Mouse (Mus musculus) heart, adult 2 months (tissue): ENCODE measurements at regions not wholly inside any gene's neighbourhood (a gene's known extent, or its start where the extent isn't known, plus 50 kb on each side); places are given as distances from the start of the nearest gene placed in this dataset.

Experiments used
- DNase-seq, 2 experiments: peaks; one replicate each; pipeline ENCODE4 v3.0.0; 2021
- H3K27ac ChIP-seq: fragments of 200-600 bp; 2 replicates; pipeline ENCODE4 v1.8.1; 2022
- H3K27me3 ChIP-seq: fragments of 200-500 bp; 2 replicates; pipeline ENCODE4 v1.6.1; 2012; ENCODE audit warnings: mild to moderate bottlenecking, low read length, inconsistent platforms, mixed read lengths; ENCODE audit not compliant: control insufficient read depth, insufficient read depth
- H3K36me3 ChIP-seq: fragments of 200-500 bp; 2 replicates; pipeline ENCODE4 v1.6.1; 2012; ENCODE audit warnings: low read length, inconsistent platforms; ENCODE audit not compliant: control insufficient read depth, insufficient read depth
- H3K4me1 ChIP-seq: fragments of 200-500 bp; 2 replicates; pipeline ENCODE4 v1.6.1; 2011; ENCODE audit warnings: low read length; ENCODE audit not compliant: control insufficient read depth, insufficient read depth
- H3K4me3 ChIP-seq: fragments of 200-600 bp; 2 replicates; pipeline ENCODE4 v1.8.1; 2022
- H3K79me2 ChIP-seq: fragments of 200-500 bp; replicated peaks from 2 replicates; pipeline ENCODE4 v1.6.1; 2012; ENCODE audit warnings: mild to moderate bottlenecking, inconsistent platforms, low read length, moderate library complexity, mixed read lengths; ENCODE audit not compliant: control insufficient read depth, insufficient read depth
- H3K9ac ChIP-seq: fragments of 200-500 bp; 2 replicates; pipeline ENCODE4 v1.6.1; 2012; ENCODE audit warnings: low read depth, mild to moderate bottlenecking, control low read depth, inconsistent platforms, low read length, mixed read lengths
- CTCF ChIP-seq: fragments of 200-600 bp; IDR thresholded peaks from 2 replicates; pipeline ENCODE4 v1.8.1; 2022; ENCODE audit warnings: antibody characterized with exemption, mild to moderate bottlenecking, moderate library complexity
- EP300 ChIP-seq: fragments of 200-500 bp; IDR thresholded peaks from 2 replicates; pipeline ENCODE4 v1.6.1; 2011; ENCODE audit warnings: low read depth, low read length, control low read depth; ENCODE audit not compliant: insufficient read depth
- POLR2A ChIP-seq: fragments of 200-500 bp; IDR thresholded peaks from 2 replicates; pipeline ENCODE4 v1.6.1; 2011; ENCODE audit warnings: mild to moderate bottlenecking, low read depth, low read length, control low read depth; ENCODE audit not compliant: insufficient read depth
- WGBS: fragments of 180-500 bp; shearing (Covaris S2); methylation state at CpG from one replicate; pipeline ENCODE4 v1.1.7; 2018; 5-methylcytosine and 5-hydroxymethylcytosine counted together
- intact Hi-C: fragments of 180-260 bp; cut with DNase I; formaldehyde crosslinking; loops from one replicate; pipeline ENCODE4 v1.15.1; 2025
- microRNA-seq, 2 experiments: library from miRNA; unstranded; fragments of <30 nt; microRNA quantifications; one replicate each; pipeline ENCODE4 v1.2.0; 2021

DNA sequence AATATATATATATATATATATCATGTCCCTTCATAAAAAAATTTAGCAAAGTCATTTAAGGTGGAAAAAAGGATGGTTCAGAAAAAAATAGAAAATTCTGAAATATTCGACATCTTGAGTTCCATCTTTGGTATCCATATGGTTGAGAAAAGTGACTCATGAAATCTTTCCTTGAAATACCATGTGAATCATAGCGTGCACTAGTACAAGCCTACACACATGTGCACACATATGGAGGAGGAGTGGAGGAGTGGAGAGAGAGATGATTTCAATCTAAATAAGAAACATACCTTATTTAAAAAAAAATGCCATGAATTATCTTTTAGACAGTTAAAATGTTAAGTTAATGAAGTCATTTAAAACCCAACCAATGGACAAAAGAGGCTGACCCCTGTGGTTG lies 936.3 kb upstream of the Flrt2 start:
- 94% methylated on average over 2 of the region's 2 CpGs for WGBS
- no peaks in the 10 kb centered on the region for H3K27me3 ChIP-seq
- no peaks in the 10 kb centered on the region for H3K4me1 ChIP-seq
- H3K79me2 ChIP-seq, result no peaks in the 10 kb centered on the region
- DNase-seq, result no peak
- TF ChIP-seq EP300 (no peak), POLR2A (no peak), CTCF (no peak)
- H3K9ac ChIP-seq, result no peak overlapping the region
- no peak overlapping the region for H3K27ac ChIP-seq
- intact Hi-C loops, result no loop called here
- H3K4me3 ChIP-seq, result no peak overlapping the region
- H3K36me3 ChIP-seq, result no peaks in the 10 kb centered on the region

DNA sequence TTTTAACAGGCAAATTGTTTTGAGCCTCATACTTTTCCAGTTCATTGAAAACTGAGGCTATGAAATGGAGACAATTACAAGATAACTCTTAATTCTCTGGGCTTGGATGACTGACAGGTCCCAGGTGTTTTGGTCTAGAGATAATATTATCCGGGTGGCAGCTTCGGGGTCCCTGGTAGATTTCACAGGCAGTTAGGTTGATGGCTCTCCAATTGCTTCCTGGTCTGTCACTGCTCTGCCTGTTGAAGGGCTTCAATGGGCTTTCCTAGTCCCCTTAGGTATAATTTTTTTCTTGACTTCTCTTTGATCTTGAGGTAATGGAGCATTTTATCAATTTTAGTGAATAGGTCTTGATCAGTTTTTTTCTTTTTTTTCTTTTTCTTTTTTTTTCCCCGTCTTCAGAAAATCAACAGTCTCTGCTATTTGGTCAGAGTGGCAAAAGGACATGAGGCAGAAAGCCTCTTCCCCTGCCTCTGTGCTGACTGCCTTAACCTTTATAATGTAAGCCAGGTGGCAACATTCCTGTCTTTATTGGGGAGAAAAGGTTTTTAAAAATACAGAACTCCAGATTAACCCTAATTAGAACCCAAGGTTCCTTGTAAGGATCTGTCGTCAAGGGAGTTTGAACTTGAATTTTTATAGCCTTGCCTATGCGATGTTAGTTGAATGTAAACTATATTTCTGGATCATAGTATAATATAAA lies 896.0 kb upstream of the Flrt2 start:
- H3K9ac ChIP-seq, result no peak overlapping the region
- H3K4me1 ChIP-seq, result no peaks in the 10 kb centered on the region
- no peak overlapping the region for H3K27ac ChIP-seq
- no peaks in the 10 kb centered on the region for H3K27me3 ChIP-seq
- intact Hi-C loops, result no loop called here
- H3K79me2 ChIP-seq, result no peaks in the 10 kb centered on the region
- H3K4me3 ChIP-seq, result no peak overlapping the region
- H3K36me3 ChIP-seq, result no peaks in the 10 kb centered on the region
- DNase-seq, result no peak
- WGBS, result 63% methylated on average over 5 of the region's 5 CpGs
- TF ChIP-seq CTCF, result no peak
- TF ChIP-seq EP300, result no peak
- no peak for TF ChIP-seq POLR2A

DNA sequence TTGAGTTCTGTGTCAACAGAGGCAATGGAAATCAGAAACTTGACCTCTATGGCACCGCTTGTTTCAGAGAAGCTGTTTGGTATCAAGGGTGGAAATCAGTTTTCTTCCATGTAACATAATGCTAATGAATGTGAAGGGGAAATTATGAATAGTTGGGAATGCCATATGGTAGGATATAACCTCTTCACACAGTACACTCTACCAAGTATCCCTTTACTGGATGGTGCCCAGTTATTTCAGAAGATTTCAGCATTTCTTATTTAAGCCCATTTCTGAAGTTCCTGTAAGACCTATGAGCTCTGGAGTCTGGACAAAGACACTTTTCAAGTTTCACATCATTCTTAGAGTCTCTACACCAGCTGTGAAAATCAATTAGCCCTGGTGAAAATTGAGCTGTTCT lies 887.3 kb upstream of the Flrt2 start:
- no peaks in the 10 kb centered on the region for H3K27me3 ChIP-seq
- TF ChIP-seq EP300, result no peak
- no peaks in the 10 kb centered on the region for H3K36me3 ChIP-seq
- no peak overlapping the region for H3K9ac ChIP-seq
- H3K27ac ChIP-seq, result no peak overlapping the region
- no peaks in the 10 kb centered on the region for H3K79me2 ChIP-seq
- no peak overlapping the region for H3K4me3 ChIP-seq
- WGBS, result 96% methylated on average over 1 of the region's 1 CpGs
- DNase-seq, result no peak
- intact Hi-C loops, result no loop called here
- H3K4me1 ChIP-seq, result no peaks in the 10 kb centered on the region

DNA sequence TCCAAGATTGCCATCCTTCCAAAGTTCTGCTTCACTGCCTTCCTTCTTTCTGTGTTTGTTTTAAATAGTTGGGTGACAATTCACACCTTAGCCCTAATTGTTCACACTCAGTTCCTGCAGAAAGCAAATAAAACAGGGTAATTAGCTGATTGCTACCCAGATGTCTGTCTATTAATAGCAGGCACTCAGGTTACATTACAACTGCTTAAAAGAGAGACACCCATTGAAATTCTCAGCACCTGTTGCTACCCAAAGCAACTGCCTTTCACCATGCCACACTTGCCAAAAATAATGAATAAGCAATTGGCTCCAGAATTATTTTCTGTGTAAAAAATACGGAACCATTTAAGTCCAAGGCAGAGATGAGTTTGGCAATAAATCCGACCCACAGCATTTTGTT lies 860.6 kb upstream of the Flrt2 start:
- H3K27ac ChIP-seq, result no peak overlapping the region
- TF ChIP-seq CTCF, result no peak
- no peak for TF ChIP-seq EP300
- TF ChIP-seq POLR2A, result no peak
- 87% methylated on average over 2 of the region's 2 CpGs for WGBS

DNA sequence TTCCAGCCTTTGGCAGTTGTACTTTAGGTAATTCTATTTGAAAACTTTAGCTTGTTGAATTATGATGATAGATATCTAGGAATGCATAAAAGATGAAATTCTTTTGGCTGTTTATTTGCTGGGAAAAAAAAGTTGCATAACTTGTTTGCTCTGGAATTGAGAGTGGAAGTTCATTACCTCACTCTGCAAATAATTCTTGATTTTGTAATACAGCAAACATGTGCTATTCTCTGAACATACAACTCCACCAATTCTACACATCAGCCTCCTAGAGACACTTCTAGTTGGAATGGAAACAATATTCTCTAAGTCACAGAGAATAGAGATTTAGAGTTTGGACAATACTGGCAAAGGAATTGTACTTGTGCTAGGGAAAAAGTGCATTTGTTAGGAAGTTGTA lies 829.3 kb upstream of the Flrt2 start:
- no peak overlapping the region for H3K4me3 ChIP-seq
- TF ChIP-seq EP300 (no peak), CTCF (no peak), POLR2A (no peak)
- no peak overlapping the region for H3K9ac ChIP-seq
- no peaks in the 10 kb centered on the region for H3K27me3 ChIP-seq
- H3K36me3 ChIP-seq, result no peaks in the 10 kb centered on the region
- no peak overlapping the region for H3K27ac ChIP-seq
- intact Hi-C loops, result no loop called here
- H3K79me2 ChIP-seq, result no peaks in the 10 kb centered on the region
- no peaks in the 10 kb centered on the region for H3K4me1 ChIP-seq
- no peak for DNase-seq

More for the DNA sequence above, 860.6 kb upstream of the Flrt2 start:
- intact Hi-C loops, result no loop called here
- Histone ChIP-seq H3K27me3 (no peaks in the 10 kb centered on the region), H3K4me3 (no peak overlapping the region), H3K79me2 (no peaks in the 10 kb centered on the region), H3K9ac (no peak overlapping the region), H3K36me3 (no peaks in the 10 kb centered on the region), H3K4me1 (no peaks in the 10 kb centered on the region)
- DNase-seq, result no peak

DNA sequence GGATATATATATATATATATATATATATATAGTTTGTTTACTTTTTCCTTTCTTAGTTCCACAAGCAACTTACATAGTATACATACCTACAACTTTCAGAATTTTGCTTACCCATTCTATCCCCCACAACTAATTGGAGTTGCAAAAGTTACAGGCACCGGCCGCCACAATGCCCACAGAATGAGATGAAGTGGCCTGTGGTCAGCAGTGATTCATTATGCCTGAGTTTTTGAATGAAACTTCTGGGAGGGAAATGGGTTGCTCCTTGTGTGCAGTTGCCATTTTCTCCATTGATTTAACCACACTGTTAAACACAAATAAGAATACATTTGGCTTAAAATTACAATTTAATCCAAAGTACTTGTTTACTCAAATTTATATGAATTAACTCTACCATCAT lies 781.2 kb upstream of the Flrt2 start:
- WGBS, result 99% methylated on average over 2 of the region's 2 CpGs
- Histone ChIP-seq H3K79me2 (no peaks in the 10 kb centered on the region), H3K4me3 (no peak overlapping the region), H3K36me3 (no peaks in the 10 kb centered on the region), H3K27me3 (no peaks in the 10 kb centered on the region), H3K9ac (no peak overlapping the region), H3K4me1 (no peaks in the 10 kb centered on the region), H3K27ac (no peak overlapping the region)
- TF ChIP-seq EP300 (no peak), CTCF (no peak), POLR2A (no peak)
- no peak for DNase-seq
- intact Hi-C loops, result no loop called here

DNA sequence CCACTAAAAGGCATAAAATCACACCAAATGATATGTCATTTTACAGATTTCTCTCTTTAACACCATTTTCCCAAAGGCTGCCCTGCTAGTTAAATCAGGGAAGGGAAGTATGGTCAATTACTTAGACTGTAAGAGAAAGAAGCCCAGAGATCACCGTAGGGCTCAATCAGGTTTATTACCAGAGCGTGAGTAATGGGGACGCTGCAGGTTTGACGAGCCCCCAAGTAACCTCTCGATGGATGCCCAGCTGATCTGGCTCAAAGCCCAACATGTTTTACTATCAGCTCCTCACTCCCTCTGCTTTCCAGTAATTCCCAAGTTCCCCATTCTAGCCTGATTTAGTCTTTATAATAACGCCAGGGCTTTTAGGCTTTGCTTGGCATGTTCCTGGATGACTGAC lies 749.0 kb upstream of the Flrt2 start:
- WGBS, result 65% methylated on average over 6 of the region's 6 CpGs
- intact Hi-C loops, result no loop called here
- DNase-seq, result no peak
- Histone ChIP-seq H3K27ac (no peak overlapping the region), H3K9ac (no peak overlapping the region), H3K27me3 (no peaks in the 10 kb centered on the region), H3K36me3 (no peaks in the 10 kb centered on the region), H3K4me1 (no peaks in the 10 kb centered on the region), H3K4me3 (no peak overlapping the region), H3K79me2 (no peaks in the 10 kb centered on the region)
- no peak for TF ChIP-seq POLR2A
- no peak for TF ChIP-seq EP300
- no peak for TF ChIP-seq CTCF

Small RNA genes in the stretch of these regions (microRNA-seq; reads per million reads assigned to microRNA genes)
- 0 reads per million in 2 experiments for gene Mir8099-2
